Mouse (Mus musculus) ES-Bruce4 (cell line): ENCODE measurements around the gene Dydc1. TPM values are rescaled to one million over a fixed set of nuclear protein-coding genes. Genes with fewer than 3 reads are reported as not detected.

Source experiments
- H3K27ac ChIP-seq: 2 replicates; pipeline ENCODE4 v1.5.1; 2012; ENCODE audit warnings: low read length, inconsistent platforms; ENCODE audit not compliant: insufficient read depth
- H3K27me3 ChIP-seq: 2 replicates; pipeline ENCODE4 v1.6.1; 2012; ENCODE audit warnings: mild to moderate bottlenecking, low read length, inconsistent platforms; ENCODE audit not compliant: control insufficient read depth, poor library complexity, insufficient read depth, severe bottlenecking
- H3K36me3 ChIP-seq: 2 replicates; pipeline ENCODE4 v1.6.1; 2012; ENCODE audit warnings: inconsistent platforms, mild to moderate bottlenecking, low read length, moderate library complexity; ENCODE audit not compliant: control insufficient read depth, poor library complexity, insufficient read depth, severe bottlenecking
- H3K4me1 ChIP-seq: one replicate; pipeline ENCODE4 v1.8.1; 2011; ENCODE audit warnings: low read length; ENCODE audit not compliant: control insufficient read depth, insufficient read depth
- H3K4me3 ChIP-seq: 2 replicates; pipeline ENCODE4 v1.5.1; 2011; ENCODE audit warnings: low read depth, mild to moderate bottlenecking, low read length
- H3K9ac ChIP-seq: 2 replicates; pipeline ENCODE4 v1.6.1; 2012; ENCODE audit warnings: low read depth, mild to moderate bottlenecking, inconsistent platforms; ENCODE audit not compliant: poor library complexity, severe bottlenecking
- H3K9me3 ChIP-seq: replicated peaks from 2 replicates; pipeline ENCODE4 v1.6.1; 2012; ENCODE audit warnings: mild to moderate bottlenecking, low read length, inconsistent platforms; ENCODE audit not compliant: control insufficient read depth, poor library complexity, insufficient read depth, severe bottlenecking
- CTCF ChIP-seq: IDR thresholded peaks from one replicate; pipeline ENCODE4 v1.8.1; 2011; ENCODE audit warnings: low read depth, low read length
- EP300 ChIP-seq: IDR thresholded peaks from 2 replicates; pipeline ENCODE4 v1.6.1; 2011; ENCODE audit warnings: low read depth, low read length; ENCODE audit not compliant: insufficient read depth
- POLR2A ChIP-seq: IDR thresholded peaks from one replicate; pipeline ENCODE4 v1.8.1; 2011; ENCODE audit warnings: low read length; ENCODE audit not compliant: insufficient read depth
- polyA plus RNA-seq: library from polyadenylated mRNA; stranded (reverse); fragments of >200 nt; gene quantifications from 2 replicates; pipeline ENCODE4 v1.2.4, GENCODE M21; 2011; ENCODE audit warnings: low read depth; ENCODE audit not compliant: missing spikeins, insufficient read depth, insufficient read length

Dydc1 gene
- polyA plus RNA-seq, 1 experiment: not detected

DNA sequence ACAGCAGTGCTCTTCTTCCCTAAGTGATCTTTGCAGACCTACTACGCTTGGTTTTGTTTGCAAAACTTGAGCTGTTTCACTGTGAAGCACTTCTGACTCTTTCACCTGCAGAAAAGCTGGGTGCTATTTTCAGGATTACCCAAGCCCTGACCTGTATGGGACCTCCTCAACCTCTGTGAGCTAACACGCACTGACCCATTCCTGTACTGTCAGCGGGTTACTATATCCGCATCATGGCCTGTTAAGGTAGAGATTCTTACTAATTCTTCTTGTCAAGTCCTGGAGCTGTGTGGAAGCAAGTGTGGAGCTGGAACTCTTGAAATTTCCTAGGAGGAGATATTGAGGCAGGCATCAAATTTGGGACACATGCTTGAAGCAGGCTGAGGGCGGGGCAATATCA, 52.0 kb downstream of the Dydc1 start:
- H3K9me3 ChIP-seq: no peaks in the 10 kb centered on the region
- no peak for TF ChIP-seq POLR2A
- TF ChIP-seq EP300: no peak
- TF ChIP-seq CTCF: no peak

DNA sequence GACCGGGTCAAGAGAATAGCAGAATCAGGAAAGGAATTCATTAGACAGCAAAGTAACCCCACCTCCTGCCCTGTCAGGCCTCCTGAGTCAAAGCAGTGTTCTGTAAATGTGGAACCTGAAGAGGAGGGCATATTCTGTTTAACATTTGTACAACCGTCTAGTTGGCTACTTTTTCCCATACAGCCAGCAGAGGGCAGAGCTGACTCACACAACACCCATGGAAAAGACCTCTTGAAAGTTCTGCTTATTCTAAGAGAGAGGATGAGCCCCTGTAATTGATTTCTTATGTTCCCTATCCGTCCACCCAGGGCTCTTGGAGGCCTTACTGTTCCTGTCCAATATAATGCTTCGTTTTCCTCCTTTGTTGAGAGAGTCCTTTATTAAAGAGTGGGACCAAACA, 55.3 kb downstream of the Dydc1 start:
- TF ChIP-seq POLR2A (no peak), CTCF (no peak), EP300 (no peak)
- H3K4me1 ChIP-seq: no peaks in the 10 kb centered on the region
- no peak overlapping the region for H3K9ac ChIP-seq
- H3K27me3 ChIP-seq: no peaks in the 10 kb centered on the region
- H3K4me3 ChIP-seq: no peak overlapping the region
- no peaks in the 10 kb centered on the region for H3K9me3 ChIP-seq
- H3K36me3 ChIP-seq: no peaks in the 10 kb centered on the region
- H3K27ac ChIP-seq: no peak overlapping the region

More for the DNA sequence above, 52.0 kb downstream of the Dydc1 start:
- Histone ChIP-seq H3K9ac (no peak overlapping the region), H3K27me3 (no peaks in the 10 kb centered on the region), H3K4me3 (no peak overlapping the region), H3K36me3 (no peaks in the 10 kb centered on the region), H3K4me1 (no peaks in the 10 kb centered on the region), H3K27ac (no peak overlapping the region)

DNA sequence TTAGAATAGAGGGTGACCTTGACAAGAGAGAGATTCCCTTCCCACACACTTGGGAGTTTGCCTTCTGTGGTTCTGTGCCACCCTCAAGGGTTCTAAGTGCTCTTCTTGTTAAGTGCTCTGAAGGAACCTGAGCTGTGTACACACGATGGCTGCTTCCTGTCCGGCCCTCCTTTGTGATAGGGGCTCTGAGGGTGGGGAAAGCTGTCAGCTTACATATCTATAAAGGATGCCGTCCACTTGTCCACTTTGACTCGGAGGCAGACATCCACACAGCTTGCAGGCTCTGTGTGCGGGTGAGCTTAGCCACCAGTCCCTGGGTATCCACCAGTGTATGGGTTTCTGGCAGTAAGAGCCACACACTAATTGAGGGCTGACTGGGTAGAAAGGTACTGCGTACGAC, 58.8 kb downstream of the Dydc1 start, which contains the start of gene Sftpa1:
Gene Sftpa1, plus strand, starts transcription at position 243 of the 400 bp plus-strand sequence.
- H3K9me3 ChIP-seq: no peaks in the 10 kb centered on the region
- H3K4me3 ChIP-seq: no peak within 1 kb of the TSS
- no peak within 1 kb of the TSS for H3K27ac ChIP-seq
- H3K9ac ChIP-seq: no peak within 1 kb of the TSS
- no peaks in the 10 kb centered on the region for H3K4me1 ChIP-seq
- no peak for TF ChIP-seq CTCF
- no peak for TF ChIP-seq EP300
- no peak for TF ChIP-seq POLR2A
- no peaks in the 10 kb centered on the region for H3K27me3 ChIP-seq
- H3K36me3 ChIP-seq: no peaks in the 10 kb centered on the region

DNA sequence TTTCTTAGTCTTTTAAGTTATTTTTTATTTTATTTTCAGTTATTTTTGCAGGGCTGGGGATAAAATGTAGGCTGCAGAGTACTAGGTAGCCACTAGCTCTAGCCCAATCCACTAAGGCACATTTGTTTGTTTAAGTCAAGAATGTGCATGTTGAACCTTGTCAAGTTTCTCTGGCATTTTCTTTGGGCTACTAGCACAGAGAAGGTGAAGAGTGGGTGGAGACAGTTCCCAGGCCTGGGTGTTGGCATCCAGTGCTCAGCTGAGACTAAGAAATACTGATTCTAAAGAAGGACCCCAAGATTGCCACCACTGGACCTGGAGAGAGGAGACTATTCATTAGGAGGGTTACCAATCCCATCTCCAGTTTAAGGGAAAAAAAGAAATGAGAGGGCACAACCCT, 64.3 kb downstream of the Dydc1 start:
- Histone ChIP-seq H3K27ac (no peak overlapping the region), H3K9me3 (no peaks in the 10 kb centered on the region)
- no peak for TF ChIP-seq POLR2A
- TF ChIP-seq CTCF: no peak
- TF ChIP-seq EP300: no peak

DNA sequence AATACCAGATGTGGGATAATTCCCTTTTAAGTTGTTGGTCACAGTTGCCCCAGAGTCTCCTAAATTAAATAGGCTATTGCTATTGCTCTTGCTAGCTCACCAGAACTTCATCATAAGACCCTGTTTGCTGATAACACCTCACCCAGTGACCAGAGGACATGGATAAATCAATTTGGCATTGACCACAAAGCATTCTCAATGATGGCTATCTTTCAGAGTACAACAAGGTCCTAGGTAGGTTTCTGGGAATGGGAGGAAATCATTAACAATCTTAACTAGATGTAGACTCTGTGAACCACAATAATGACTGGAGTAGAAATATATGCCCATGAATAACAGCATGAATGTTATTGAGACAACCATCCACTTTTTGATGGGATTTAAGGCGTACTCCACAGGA, 68.0 kb downstream of the Dydc1 start:
- Histone ChIP-seq H3K9ac (no peak overlapping the region), H3K9me3 (no peaks in the 10 kb centered on the region), H3K4me3 (no peak overlapping the region), H3K27ac (no peak overlapping the region), H3K4me1 (no peaks in the 10 kb centered on the region), H3K36me3 (no peaks in the 10 kb centered on the region), H3K27me3 (no peaks in the 10 kb centered on the region)
- TF ChIP-seq CTCF (no peak), POLR2A (no peak)

More for the DNA sequence above, 64.3 kb downstream of the Dydc1 start:
- no peak overlapping the region for H3K9ac ChIP-seq
- no peaks in the 10 kb centered on the region for H3K4me1 ChIP-seq
- no peaks in the 10 kb centered on the region for H3K27me3 ChIP-seq
- no peaks in the 10 kb centered on the region for H3K36me3 ChIP-seq
- no peak overlapping the region for H3K4me3 ChIP-seq

Other genes starting within 250 kb of the Dydc1 start
- 1.7 and 2.6 TPM in 2 replicates for gene Sh2d4b, start 179.6 kb upstream of the Dydc1 start, polyA plus RNA-seq
- gene Tspan14, start 106.1 kb upstream of the Dydc1 start, polyA plus RNA-seq: 58.8 and 60.0 TPM in 2 replicates
- 24.8 and 27.5 TPM in 2 replicates for gene Fam213a, start 59.1 kb upstream of the Dydc1 start, polyA plus RNA-seq
- not detected in 2 replicates for gene Dydc2, start 3.7 kb upstream of the Dydc1 start, polyA plus RNA-seq
- gene Mat1a, start 32.1 kb downstream of the Dydc1 start, polyA plus RNA-seq: 0.52 and 1.2 TPM in 2 replicates
- gene Sftpa1, start 58.9 kb downstream of the Dydc1 start, polyA plus RNA-seq: not detected in 2 replicates
- not detected in 2 replicates for gene Mbl1, start 78.5 kb downstream of the Dydc1 start, polyA plus RNA-seq
- gene Sftpd, start 112.2 kb downstream of the Dydc1 start, polyA plus RNA-seq: not detected in 2 replicates
- gene Gm2832, start 205.9 kb downstream of the Dydc1 start, polyA plus RNA-seq: not detected in 2 replicates